Mouse (Mus musculus) kidney, adult 8-10 months (tissue): Measurements from ENCODE around the gene Drosha.
"Not testable (repeated sequence)": the region's sequence is repeated elsewhere in the genome, so short reads cannot be mapped to it uniquely, and the experiment has no call there.

Experiments
- DNase-seq, 2 experiments: peaks; one replicate each; pipeline ENCODE4 v3.0.0; 2022

Gene Drosha

DNA sequence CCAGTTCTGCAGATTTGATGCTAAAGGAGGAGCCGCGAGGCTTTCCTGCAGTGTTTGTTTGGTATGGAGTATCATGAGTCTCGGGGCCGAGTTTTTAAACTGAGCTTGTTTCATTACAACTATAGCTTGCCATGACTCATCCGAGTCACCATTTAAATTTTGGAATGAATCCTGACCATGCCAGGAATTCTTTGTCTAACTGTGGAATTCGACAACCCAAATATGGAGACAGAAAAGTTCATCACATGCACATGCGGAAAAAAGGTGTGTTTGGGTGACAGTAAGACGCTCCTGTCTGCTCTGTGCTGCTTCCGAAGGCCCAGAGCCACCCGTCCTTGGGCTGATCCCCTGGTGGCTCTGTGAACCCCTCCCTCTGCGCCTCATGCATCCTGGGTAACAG is 65.3 kb downstream of the Drosha start:
- DNase-seq: no peak

- no peak for DNase-seq
Observed at GRCm38 (mm10) chr15:12895426-12895825, 70.8 kb downstream of the Drosha start.

DNA sequence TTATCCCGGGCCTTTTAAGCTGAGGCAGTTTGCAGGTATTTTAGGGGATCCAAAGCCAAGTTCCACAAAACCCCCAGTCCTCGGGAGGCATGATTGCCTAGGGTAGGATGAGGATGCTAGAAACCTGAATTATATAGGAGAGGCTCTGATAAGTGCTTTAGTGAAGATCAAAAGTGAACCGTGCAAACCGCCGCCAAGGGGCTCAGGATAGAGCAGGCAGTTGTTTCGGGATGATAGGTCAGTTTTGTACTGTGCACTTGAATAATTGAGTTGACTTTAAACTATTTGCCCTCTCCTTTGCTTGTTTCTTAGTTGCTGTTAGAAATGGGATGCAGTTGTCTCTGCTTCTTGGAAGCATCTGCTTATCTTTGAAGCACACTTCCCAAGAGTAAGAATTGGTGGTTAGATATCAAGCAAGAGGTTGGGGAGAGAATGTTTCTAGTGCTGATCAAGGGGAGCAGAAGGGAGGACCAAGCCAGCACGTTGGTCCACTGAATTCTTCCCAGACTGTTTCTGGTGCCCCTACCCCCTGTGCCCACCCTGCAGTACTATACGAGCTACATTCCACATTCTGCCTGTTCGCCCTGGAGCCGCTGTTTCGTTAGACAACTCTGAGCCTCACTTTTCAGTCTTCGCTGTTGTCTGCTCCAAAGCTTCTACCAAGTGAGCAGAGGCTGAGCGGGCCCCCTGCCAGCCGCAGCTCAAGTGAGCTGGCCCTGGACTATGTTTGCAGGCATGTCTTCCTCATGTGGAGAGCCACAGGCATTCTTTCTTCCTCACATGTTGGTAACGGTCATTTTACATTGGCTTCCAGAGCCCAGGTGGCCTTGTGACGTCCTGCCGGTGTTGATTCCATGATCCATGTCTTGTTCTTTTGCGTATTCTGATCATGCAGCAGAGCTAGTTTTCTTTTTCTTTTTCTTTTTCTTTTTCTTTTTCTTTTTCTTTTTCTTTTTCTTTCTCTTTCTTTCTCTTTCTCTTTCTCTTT is 71.7 kb downstream of the Drosha start:
- DNase-seq: no peak

DNA sequence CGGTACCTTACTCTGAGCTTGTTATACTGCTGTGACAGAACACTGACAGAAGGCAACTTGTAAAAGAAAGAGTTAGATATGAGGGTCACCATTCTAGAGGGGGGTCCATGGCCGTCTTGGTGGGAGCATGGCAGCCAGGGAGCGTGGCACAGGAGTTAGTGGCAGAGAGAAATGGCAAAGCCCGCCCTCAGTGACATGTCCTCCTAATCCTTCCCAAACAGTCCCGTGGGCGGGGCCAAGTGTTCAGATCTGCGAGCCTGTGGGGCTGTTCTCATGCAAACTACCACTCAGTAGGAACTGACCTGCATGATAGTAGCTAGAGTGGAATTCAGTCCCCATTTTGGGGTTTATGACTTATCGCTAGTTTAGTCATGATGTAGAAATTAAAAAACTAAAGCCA is 73.2 kb downstream of the Drosha start:
- DNase-seq: no peak

- DNase-seq: no peak
Observed at GRCm38 (mm10) chr15:12900428-12901196, 76.0 kb downstream of the Drosha start.

- no peak for DNase-seq
Observed at GRCm38 (mm10) chr15:12901197-12901570, 76.6 kb downstream of the Drosha start.

GRCm38 (mm10) chr15:12904442-12904841 is 79.8 kb downstream of the Drosha start:
- no peak for DNase-seq

- no peak for DNase-seq
Observed at GRCm38 (mm10) chr15:12907962-12908719, 83.5 kb downstream of the Drosha start.

DNA sequence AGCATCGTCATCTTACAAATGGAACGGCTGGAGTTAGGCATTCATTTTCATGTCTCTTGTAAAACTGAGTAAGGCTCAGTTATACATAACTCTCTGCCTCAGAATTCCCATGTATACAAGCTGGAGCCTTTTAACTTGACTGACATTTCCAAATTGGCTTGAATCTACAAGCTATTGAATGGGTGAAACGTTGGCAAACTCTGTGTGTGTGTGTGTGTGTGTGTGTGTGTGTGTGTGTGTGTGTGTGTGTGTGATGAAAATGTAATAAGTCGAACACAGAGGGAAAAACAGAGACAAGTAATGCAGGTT is 84.1 kb downstream of the Drosha start:
- no peak for DNase-seq

DNA sequence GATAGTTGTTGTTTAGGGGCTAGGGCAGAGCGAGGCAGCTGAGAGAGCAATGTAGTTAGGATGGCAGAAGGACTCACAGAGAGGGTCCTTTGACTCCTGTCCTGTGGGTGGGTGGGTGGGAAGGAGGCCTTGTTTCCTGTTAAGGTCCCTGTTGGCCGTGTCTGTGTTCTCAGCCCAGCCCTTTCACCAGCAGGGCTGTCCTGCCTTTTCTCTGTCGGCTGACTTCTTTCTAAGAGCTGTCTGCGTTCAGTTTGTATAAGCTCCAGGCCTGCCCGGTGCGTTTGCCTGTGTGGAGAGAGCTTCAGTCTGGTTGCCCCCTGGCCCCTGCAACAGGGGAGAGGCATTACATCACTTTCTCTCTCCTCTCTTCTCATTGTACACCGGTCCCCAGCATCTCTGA is 84.6 kb downstream of the Drosha start:
- DNase-seq: no peak

DNA sequence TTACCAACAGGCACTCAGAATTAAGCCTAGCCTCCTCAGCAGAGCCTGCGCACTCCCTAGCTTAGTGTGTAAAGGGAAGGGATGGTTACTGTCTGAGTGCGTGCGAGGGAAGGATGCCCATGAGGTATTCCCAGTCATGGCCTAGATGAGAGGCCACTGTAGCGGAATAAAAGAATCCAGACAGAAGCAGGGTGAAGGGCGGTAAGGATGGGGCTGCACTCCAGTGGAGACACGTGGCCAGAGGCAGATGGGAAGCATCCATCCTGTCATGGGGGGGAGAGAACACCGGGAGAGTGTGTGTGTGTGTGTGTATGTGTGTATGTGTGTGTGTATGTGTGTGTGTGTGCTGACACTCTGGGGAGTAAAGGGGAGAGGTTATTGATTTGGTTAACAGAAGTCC is 86.5 kb downstream of the Drosha start:
- DNase-seq: no peak

GRCm38 (mm10) chr15:12916314-12916815 is 91.8 kb downstream of the Drosha start:
- DNase-seq: no peak

GRCm38 (mm10) chr15:12919326-12919966 is 94.8 kb downstream of the Drosha start:
- peak; percentile 35 to 36 for DNase-seq

DNA sequence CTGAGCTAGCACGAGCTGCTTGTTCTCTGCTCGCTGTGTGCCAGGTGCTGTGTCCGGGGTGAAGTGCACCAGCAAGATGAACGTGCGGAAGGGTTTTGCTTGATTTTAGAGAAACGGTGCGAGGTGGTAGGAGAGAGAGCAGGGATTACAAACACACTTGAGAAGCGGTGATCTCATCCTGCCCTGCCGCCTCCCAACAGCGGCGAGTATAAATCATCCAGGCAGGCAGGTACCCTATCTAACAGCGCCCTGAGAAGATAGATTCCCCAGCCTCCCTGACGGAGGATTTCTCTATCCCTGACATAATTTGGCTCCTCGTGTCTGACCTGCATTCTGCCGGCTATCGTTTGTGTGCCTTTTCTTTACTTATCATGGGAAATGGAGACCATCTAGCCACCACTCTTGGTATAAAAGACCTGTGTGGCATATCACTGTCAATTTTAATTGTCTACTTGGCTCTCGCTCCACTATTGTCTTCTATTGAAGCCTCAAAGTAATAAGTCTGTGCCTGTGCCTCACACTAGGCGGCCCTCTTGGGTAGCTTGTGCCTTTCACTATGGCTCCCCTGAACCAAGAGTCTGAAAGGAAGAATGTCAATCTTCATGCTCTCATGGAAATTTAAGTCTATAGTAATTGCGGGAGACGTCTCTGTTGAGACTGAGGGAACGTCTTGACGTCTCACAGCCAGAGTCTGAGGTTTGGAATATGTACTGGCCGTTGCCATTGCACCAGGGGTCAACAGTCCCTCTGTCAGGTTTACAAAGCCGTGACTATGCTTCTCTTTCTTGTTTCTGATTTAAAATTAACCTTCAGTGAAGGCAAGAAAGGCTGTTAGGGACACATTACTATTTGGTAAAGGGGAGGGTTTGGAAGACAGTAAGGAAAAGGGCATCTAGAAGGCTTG is 95.6 kb downstream of the Drosha start:
- peak; percentile 26 to 31 for DNase-seq

GRCm38 (mm10) chr15:12921901-12922300 is 97.3 kb downstream of the Drosha start:
- no peak for DNase-seq

DNA sequence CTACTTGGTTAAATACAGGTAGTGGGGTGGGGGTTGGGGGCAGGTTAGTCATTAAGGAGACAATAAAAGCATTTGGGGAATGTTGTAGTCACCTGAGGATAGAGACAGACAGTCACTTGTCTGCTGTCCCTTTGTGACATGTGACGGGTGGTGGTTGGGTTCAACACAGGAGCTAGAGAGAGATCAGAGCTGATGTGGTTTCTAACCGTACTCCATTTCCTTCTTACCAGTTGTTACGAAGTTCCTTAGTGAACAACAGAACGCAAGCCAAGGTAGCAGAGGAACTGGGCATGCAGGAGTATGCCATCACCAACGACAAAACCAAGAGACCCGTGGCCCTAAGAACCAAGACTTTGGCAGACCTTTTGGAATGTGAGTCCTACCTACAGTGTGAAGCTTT is 99.2 kb downstream of the Drosha start:
- no peak for DNase-seq

DNA sequence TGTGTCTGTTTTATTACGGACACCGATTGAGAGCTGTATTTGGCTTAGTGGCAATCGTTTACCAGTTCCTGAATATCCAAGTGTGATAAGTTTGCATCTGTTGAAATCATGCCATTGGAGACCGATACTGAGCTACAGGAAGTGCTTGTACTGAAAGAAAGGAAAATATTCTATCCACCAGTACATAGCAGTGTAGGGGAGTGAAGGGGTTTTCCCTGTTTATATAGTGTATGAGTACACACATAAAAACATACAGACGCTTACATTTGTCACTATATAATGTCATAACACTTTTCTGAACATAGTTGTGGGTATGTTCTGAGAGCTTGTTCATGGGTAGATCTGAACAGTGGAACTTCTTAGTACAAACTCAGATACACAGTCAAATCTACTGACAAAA is 106.9 kb downstream of the Drosha start:
- no peak for DNase-seq

DNA sequence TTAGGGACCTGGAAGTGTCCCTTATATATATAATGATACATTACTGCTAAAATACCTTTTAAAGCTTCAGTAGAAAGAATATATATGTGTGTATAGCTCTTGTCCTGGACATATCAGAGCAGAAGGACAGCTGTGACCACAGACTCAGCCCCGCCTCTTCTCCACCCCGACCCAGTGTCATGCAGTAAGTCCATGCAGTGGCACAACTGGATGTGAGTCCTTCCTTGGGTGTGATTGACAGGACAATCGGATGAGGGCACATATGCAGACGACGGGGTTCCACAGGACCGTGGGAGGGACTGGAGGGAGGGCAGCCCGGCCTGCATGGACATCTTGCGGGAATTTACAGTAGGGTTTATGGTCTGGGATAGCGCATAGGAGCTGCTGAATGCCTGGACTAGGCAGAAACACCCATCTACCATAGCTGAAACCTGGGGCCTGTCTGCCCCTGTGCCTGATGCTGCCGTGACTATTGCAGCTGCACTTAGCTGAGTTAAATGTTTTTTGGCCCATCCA is 111.7 kb downstream of the Drosha start:
- no peak for DNase-seq

GRCm38 (mm10) chr15:12937326-12937725 is 112.7 kb downstream of the Drosha start:
- not testable (repeated sequence) for DNase-seq

GRCm38 (mm10) chr15:12941106-12941505 is 116.5 kb downstream of the Drosha start:
- DNase-seq: no peak

- no peak for DNase-seq
Observed at GRCm38 (mm10) chr15:12941651-12942180, 117.1 kb downstream of the Drosha start.
